Comparison of ENCODE assay signal across 7 mouse cellular contexts in the genomic region with DNA sequence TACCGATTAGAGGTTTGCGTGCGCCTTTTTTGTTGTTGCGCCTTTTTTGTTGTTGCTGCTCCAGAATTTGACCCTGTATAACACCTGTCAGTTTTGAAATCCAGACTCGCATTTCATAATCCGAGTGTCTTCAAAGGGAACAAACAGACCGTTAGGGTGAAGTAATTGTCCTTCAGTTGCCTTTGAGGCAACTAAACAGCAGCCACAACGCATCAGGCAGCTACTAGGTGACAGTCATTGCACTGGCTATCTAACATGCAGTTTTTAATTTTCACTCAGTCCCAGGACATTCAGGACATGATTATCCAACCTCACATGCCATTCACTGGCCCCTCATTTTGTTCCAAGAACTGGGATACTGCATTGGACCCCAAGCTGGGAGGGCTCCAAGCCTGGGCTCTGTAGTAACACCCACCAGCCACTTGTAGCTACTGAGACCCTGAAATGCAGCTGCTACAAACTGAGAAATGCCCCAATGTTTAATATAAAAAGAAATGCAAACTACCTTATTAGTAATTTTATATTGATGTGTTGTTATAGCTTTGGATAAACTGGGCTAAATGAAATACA. TPM values are rescaled to one million over a fixed set of nuclear protein-coding genes. Genes with fewer than 3 reads are reported as not detected.
DNase-seq lines count a peak whose midpoint lies in the region; ATAC-seq lines count a peak whose summit lies in the region.

No protein-coding gene starts in this region.

- H3K4me1 ChIP-seq in lung, embryonic 15.5 days: peaks cover 11% of the 10 kb centered on the region
- peaks cover 14% of the 10 kb centered on the region for H3K4me1 ChIP-seq in embryonic facial prominence, embryonic 15.5 days
- peaks cover 13% of the 10 kb centered on the region for H3K4me1 ChIP-seq in hindbrain, embryonic 14.5 days (replicated peaks; ENCODE audit: control insufficient read depth, insufficient read depth, low read length)
- H3K4me1 ChIP-seq in midbrain, embryonic 13.5 days (replicated peaks): peaks cover 16% of the 10 kb centered on the region

- peak overlapping the region; percentile 70 for H3K4me2 ChIP-seq in lung, embryonic 15.5 days
- H3K4me2 ChIP-seq in embryonic facial prominence, embryonic 15.5 days (replicated peaks): peak overlapping the region; percentile 62
- H3K4me2 ChIP-seq in hindbrain, embryonic 14.5 days (replicated peaks): peak overlapping the region; percentile 61
- H3K4me2 ChIP-seq in midbrain, embryonic 13.5 days (replicated peaks): peak overlapping the region; percentile 56

- peak overlapping the region; percentile 98 for H3K4me3 ChIP-seq in lung, embryonic 15.5 days
- peak overlapping the region; percentile 93 for H3K4me3 ChIP-seq in embryonic facial prominence, embryonic 15.5 days (replicated peaks)
- H3K4me3 ChIP-seq in hindbrain, embryonic 14.5 days (replicated peaks; ENCODE audit: low read length): peak overlapping the region; percentile 77
- H3K4me3 ChIP-seq in midbrain, embryonic 13.5 days (replicated peaks): peak overlapping the region; percentile 79

- no peak for DNase-seq in lung, postnatal 4 days
- peak; percentile 28 for DNase-seq in hindbrain, embryonic 14.5 days (ENCODE audit: low spot score)
- DNase-seq in MN1 (ENCODE audit: low spot score): no peak

- peak overlapping the region; percentile 92; the same call in 1 of the 2 replicates for H3K9ac ChIP-seq in lung, embryonic 15.5 days
- peak overlapping the region; percentile 84; the same call in 1 of the 2 replicates for H3K9ac ChIP-seq in embryonic facial prominence, embryonic 15.5 days
- H3K9ac ChIP-seq in hindbrain, embryonic 14.5 days: peak overlapping the region; percentile 82
- peak overlapping the region; percentile 83; the same call in 1 of the 2 replicates for H3K9ac ChIP-seq in midbrain, embryonic 13.5 days (replicated peaks)

- 1% methylated on average over 8 of the region's 8 CpGs for WGBS in lung, embryonic 15.5 days
- WGBS in embryonic facial prominence, embryonic 15.5 days: 2% methylated on average over 8 of the region's 8 CpGs
- WGBS in hindbrain, embryonic 14.5 days: 0% methylated on average over 8 of the region's 8 CpGs
- under 1% methylated on average over 8 of the region's 8 CpGs for WGBS in midbrain, embryonic 13.5 days

- H3K27ac ChIP-seq in lung, embryonic 15.5 days: no peak overlapping the region
- no peak overlapping the region for H3K27ac ChIP-seq in embryonic facial prominence, embryonic 15.5 days (replicated peaks)
- H3K27ac ChIP-seq in hindbrain, embryonic 14.5 days: peak overlapping the region; percentile 1
- H3K27ac ChIP-seq in midbrain, embryonic 13.5 days: peak overlapping the region; percentile 78

- H3K9me3 ChIP-seq in lung, embryonic 15.5 days: no peaks in the 10 kb centered on the region
- H3K9me3 ChIP-seq in embryonic facial prominence, embryonic 15.5 days (replicated peaks): no peaks in the 10 kb centered on the region
- no peaks in the 10 kb centered on the region for H3K9me3 ChIP-seq in hindbrain, embryonic 14.5 days (ENCODE audit: control insufficient read depth, low read length)
- H3K9me3 ChIP-seq in midbrain, embryonic 13.5 days: no peaks in the 10 kb centered on the region

- peak; percentile 12; the same call in 1 of the 2 replicates for ATAC-seq in lung, embryonic 15.5 days (ENCODE audit: borderline replicate concordance, extremely low read depth, low FRiP score, low TSS enrichment)
- ATAC-seq in embryonic facial prominence, embryonic 15.5 days (ENCODE audit: insufficient number of reproducible peaks, low FRiP score, low TSS enrichment, low read depth): 0 out of 2 replicates have a peak, but pooled peaks have one; percentile 12
- peak; percentile 17; the same call in 1 of the 2 replicates for ATAC-seq in hindbrain, embryonic 14.5 days (ENCODE audit: low FRiP score)
- no peak; the same call in none of the 2 replicates for ATAC-seq in midbrain, embryonic 13.5 days
- ATAC-seq in monocyte, adult 5-6 weeks (replicated peaks; ENCODE audit: insufficient number of reproducible peaks, low FRiP score, low TSS enrichment, poor library complexity, severe bottlenecking): no peak

- no peaks in the 10 kb centered on the region for H3K27me3 ChIP-seq in lung, embryonic 15.5 days
- no peaks in the 10 kb centered on the region for H3K27me3 ChIP-seq in embryonic facial prominence, embryonic 15.5 days
- no peaks in the 10 kb centered on the region for H3K27me3 ChIP-seq in hindbrain, embryonic 14.5 days (ENCODE audit: control insufficient read depth, insufficient read depth, low read length)
- no peaks in the 10 kb centered on the region for H3K27me3 ChIP-seq in midbrain, embryonic 13.5 days

- H3K36me3 ChIP-seq in lung, embryonic 15.5 days: no peaks in the 10 kb centered on the region; the same call in 1 of the 2 replicates
- H3K36me3 ChIP-seq in embryonic facial prominence, embryonic 15.5 days: peaks cover 33% of the 10 kb centered on the region
- peaks cover 20% of the 10 kb centered on the region for H3K36me3 ChIP-seq in hindbrain, embryonic 14.5 days (replicated peaks; ENCODE audit: control insufficient read depth, insufficient read depth)
- H3K36me3 ChIP-seq in midbrain, embryonic 13.5 days: peaks cover 23% of the 10 kb centered on the region

RNA-seq across cellular contexts. Expression of gene Mfn2, which starts 0.7 kb away (rescaled TPM):
- polyA plus RNA-seq in lung, embryonic 15.5 days (2015; fragmentation: Nextera tagmentation; extraction: Ambion mirVana): 34.0 and 36.2 TPM in 2 replicates
- polyA plus RNA-seq in embryonic facial prominence, embryonic 15.5 days (2015; fragmentation: Nextera tagmentation; extraction: Ambion mirVana): 38.6 and 39.4 TPM in 2 replicates
- 83.4 and 91.6 TPM in 2 replicates for polyA plus RNA-seq in hindbrain, embryonic 14.5 days (2014; fragmentation: Nextera tagmentation; extraction: Ambion mirVana)
- polyA plus RNA-seq in midbrain, embryonic 13.5 days (2015; fragmentation: Nextera tagmentation; extraction: Ambion mirVana): 77.3 and 78.6 TPM in 2 replicates
- total RNA-seq in monocyte, adult 5-6 weeks (2017): 12.1 to 32.5 TPM (median 24.6 TPM) in 3 replicates

RNA-seq across cellular contexts. Expression of gene Plod1, which starts 31.4 kb away (rescaled TPM):
- polyA plus RNA-seq in lung, embryonic 15.5 days (2015; fragmentation: Nextera tagmentation; extraction: Ambion mirVana): 46.3 and 48.4 TPM in 2 replicates
- 92.0 and 93.3 TPM in 2 replicates for polyA plus RNA-seq in embryonic facial prominence, embryonic 15.5 days (2015; fragmentation: Nextera tagmentation; extraction: Ambion mirVana)
- polyA plus RNA-seq in hindbrain, embryonic 14.5 days (2014; fragmentation: Nextera tagmentation; extraction: Ambion mirVana): 25.3 and 28.1 TPM in 2 replicates
- 18.7 and 20.4 TPM in 2 replicates for polyA plus RNA-seq in midbrain, embryonic 13.5 days (2015; fragmentation: Nextera tagmentation; extraction: Ambion mirVana)
- 11.0 to 12.8 TPM (median 12.7 TPM) in 3 replicates for total RNA-seq in monocyte, adult 5-6 weeks (2017)

RNA-seq across cellular contexts. Expression of gene 2510039O18Rik, which starts 35.5 kb away (rescaled TPM):
- polyA plus RNA-seq in lung, embryonic 15.5 days (2015; fragmentation: Nextera tagmentation; extraction: Ambion mirVana): 15.4 and 17.0 TPM in 2 replicates
- 20.6 and 22.0 TPM in 2 replicates for polyA plus RNA-seq in embryonic facial prominence, embryonic 15.5 days (2015; fragmentation: Nextera tagmentation; extraction: Ambion mirVana)
- 15.8 and 19.4 TPM in 2 replicates for polyA plus RNA-seq in hindbrain, embryonic 14.5 days (2014; fragmentation: Nextera tagmentation; extraction: Ambion mirVana)
- polyA plus RNA-seq in midbrain, embryonic 13.5 days (2015; fragmentation: Nextera tagmentation; extraction: Ambion mirVana): 10.2 and 13.6 TPM in 2 replicates
- total RNA-seq in monocyte, adult 5-6 weeks (2017): 41.3 to 61.2 TPM (median 48.2 TPM) in 3 replicates

RNA-seq across cellular contexts. Expression of gene Fv1, which starts 36.4 kb away (rescaled TPM):
- 8.4 and 10.7 TPM in 2 replicates for polyA plus RNA-seq in lung, embryonic 15.5 days (2015; fragmentation: Nextera tagmentation; extraction: Ambion mirVana)
- polyA plus RNA-seq in embryonic facial prominence, embryonic 15.5 days (2015; fragmentation: Nextera tagmentation; extraction: Ambion mirVana): 9.1 and 10.9 TPM in 2 replicates
- 7.2 and 11.3 TPM in 2 replicates for polyA plus RNA-seq in hindbrain, embryonic 14.5 days (2014; fragmentation: Nextera tagmentation; extraction: Ambion mirVana)
- 11.6 and 12.1 TPM in 2 replicates for polyA plus RNA-seq in midbrain, embryonic 13.5 days (2015; fragmentation: Nextera tagmentation; extraction: Ambion mirVana)
- total RNA-seq in monocyte, adult 5-6 weeks (2017): 7.9 to 21.2 TPM (median 15.1 TPM) in 3 replicates

RNA-seq across cellular contexts. Expression of gene Miip, which starts 36.6 kb away (rescaled TPM):
- polyA plus RNA-seq in lung, embryonic 15.5 days (2015; fragmentation: Nextera tagmentation; extraction: Ambion mirVana): 44.2 and 44.9 TPM in 2 replicates
- 40.3 and 43.2 TPM in 2 replicates for polyA plus RNA-seq in embryonic facial prominence, embryonic 15.5 days (2015; fragmentation: Nextera tagmentation; extraction: Ambion mirVana)
- polyA plus RNA-seq in hindbrain, embryonic 14.5 days (2014; fragmentation: Nextera tagmentation; extraction: Ambion mirVana): 20.8 and 25.5 TPM in 2 replicates
- 47.4 and 50.3 TPM in 2 replicates for polyA plus RNA-seq in midbrain, embryonic 13.5 days (2015; fragmentation: Nextera tagmentation; extraction: Ambion mirVana)
- total RNA-seq in monocyte, adult 5-6 weeks (2017): 26.5 to 65.0 TPM (median 45.3 TPM) in 3 replicates

Comparison
In these comparisons a context has a peak if more than half of its experiments do, and no peak if none do; other contexts are left out.
1. ATAC-seq: peak in lung, embryonic 15.5 days (single experiment), embryonic facial prominence, embryonic 15.5 days (single experiment) and hindbrain, embryonic 14.5 days (single experiment); none in midbrain, embryonic 13.5 days (single experiment) and monocyte, adult 5-6 weeks (single experiment).
2. H3K27ac ChIP-seq: peak in hindbrain, embryonic 14.5 days (single experiment) and midbrain, embryonic 13.5 days (single experiment); none in lung, embryonic 15.5 days (single experiment) and embryonic facial prominence, embryonic 15.5 days (single experiment).
3. Peak in every context shown above with its lines, with median percentiles within 50 percentile points of each other: H3K4me2 ChIP-seq, H3K4me3 ChIP-seq and H3K9ac ChIP-seq.